Mouse (Mus musculus): Measurements from ENCODE around the gene Mterf1a. TPM values are rescaled to one million over a fixed set of nuclear protein-coding genes. Genes with fewer than 3 reads are reported as not detected.
"Not testable (repeated sequence)": the region's sequence is repeated elsewhere in the genome, so short reads cannot be mapped to it uniquely, and the experiment has no call there.

Gene Mterf1a
- polyA plus RNA-seq, 1 experiment, result 1.4 TPM

DNA sequence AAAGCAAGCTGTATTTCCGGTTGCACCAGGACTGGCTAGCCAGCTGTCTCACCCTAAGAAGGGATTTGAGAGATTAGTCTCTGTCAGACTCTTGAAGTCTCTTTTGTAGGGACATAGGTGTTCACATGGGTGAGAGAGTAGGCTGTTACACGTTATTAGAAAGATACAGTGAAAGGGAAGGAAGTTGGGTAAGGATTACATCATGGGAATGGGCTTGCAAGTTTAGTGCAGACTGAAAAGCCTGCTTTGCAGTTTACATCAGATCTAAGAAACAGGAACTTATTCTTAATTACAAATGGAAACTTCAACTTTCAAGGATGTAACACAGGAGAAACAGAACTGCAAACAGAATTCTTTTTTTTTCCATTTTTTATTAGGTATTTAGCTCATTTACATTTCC, 11.7 kb upstream of the Mterf1a start:
- whole genome bisulfite sequencing, result 46% methylated on average over 2 of the region's 2 CpGs
- TF ChIP-seq CTCF (IDR thresholded peaks at IDR 0.05; ENCODE audit: extremely low read depth, insufficient read depth, insufficient read length, insufficient replicate concordance) (no peak), POLR2A (IDR thresholded peaks at IDR 0.05; ENCODE audit: low read depth, low read length) (no peak)
- Histone ChIP-seq H3K27me3 (ENCODE audit: control insufficient read depth, insufficient read depth, low read length) (no peaks in the 10 kb centered on the region), H3K4me1 (ENCODE audit: control insufficient read depth, insufficient read depth, insufficient read length) (no peaks in the 10 kb centered on the region), H3K27ac (ENCODE audit: insufficient read depth, low read length) (no peak overlapping the region), H3K36me3 (ENCODE audit: control insufficient read depth, insufficient read depth, low read length) (no peaks in the 10 kb centered on the region), H3K4me3 (ENCODE audit: extremely low read depth, insufficient read depth, insufficient read length) (no peak overlapping the region)
- DNase-seq (ENCODE audit: low read depth in 1 of 2, low spot score in 2 of 2), result no peak

DNA sequence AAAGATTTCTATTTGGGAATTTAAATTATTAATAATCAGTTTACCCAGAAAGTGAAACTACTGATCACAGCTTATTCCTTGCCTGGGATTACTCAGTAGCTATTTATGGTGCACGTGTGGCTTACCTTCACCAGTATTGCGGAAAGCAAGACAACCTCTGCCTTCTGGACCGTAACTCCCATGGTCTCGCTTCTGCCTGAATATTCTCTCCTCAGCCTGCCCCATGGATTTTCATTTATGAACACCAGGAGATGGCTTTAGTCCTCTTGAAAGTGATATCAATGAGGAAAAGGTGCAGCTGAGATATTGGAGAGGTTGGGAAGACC, 524 bp upstream of the Mterf1a start:
- H3K36me3 ChIP-seq (ENCODE audit: control insufficient read depth, insufficient read depth, low read length); DNase-seq (ENCODE audit: low read depth in 1 of 2, low spot score in 2 of 2); H3K4me1 ChIP-seq (ENCODE audit: control insufficient read depth, insufficient read depth, insufficient read length); H3K4me3 ChIP-seq (ENCODE audit: extremely low read depth, insufficient read depth, insufficient read length); H3K27me3 ChIP-seq (ENCODE audit: control insufficient read depth, insufficient read depth, low read length); H3K27ac ChIP-seq (ENCODE audit: insufficient read depth, low read length): not testable (repeated sequence)
- whole genome bisulfite sequencing, result 95% methylated on average over 4 of the region's 4 CpGs

DNA sequence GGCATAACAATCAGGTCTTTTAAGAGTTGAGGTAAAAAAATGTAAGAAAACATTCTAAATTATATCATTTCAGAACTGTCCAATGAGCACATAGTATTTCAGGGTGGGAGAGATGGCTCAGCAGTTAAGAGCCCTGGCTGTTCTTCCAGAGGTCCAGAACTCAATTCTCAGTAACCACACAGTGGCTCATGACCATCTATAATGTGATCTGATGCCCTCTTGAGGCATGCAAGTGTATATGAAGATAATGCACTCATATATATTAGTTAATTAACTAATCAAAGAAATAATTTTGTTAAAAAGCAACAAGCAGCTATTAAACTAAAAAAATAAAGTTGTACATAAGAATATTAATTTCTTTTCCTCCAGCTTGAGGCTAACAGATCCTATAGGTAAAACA, 4.5 kb downstream of the Mterf1a start:
- no peak overlapping the region for H3K27ac ChIP-seq (ENCODE audit: insufficient read depth, low read length)
- no peaks in the 10 kb centered on the region for H3K27me3 ChIP-seq (ENCODE audit: control insufficient read depth, insufficient read depth, low read length)
- peaks cover 2% of the 10 kb centered on the region; the same call in 1 of the 2 replicates for H3K4me1 ChIP-seq (ENCODE audit: control insufficient read depth, insufficient read depth, insufficient read length)
- TF ChIP-seq POLR2A (IDR thresholded peaks at IDR 0.05; ENCODE audit: low read depth, low read length) (no peak), CTCF (IDR thresholded peaks at IDR 0.05; ENCODE audit: extremely low read depth, insufficient read depth, insufficient read length, insufficient replicate concordance) (no peak)
- H3K36me3 ChIP-seq (ENCODE audit: control insufficient read depth, insufficient read depth, low read length), result no peaks in the 10 kb centered on the region; the same call in 1 of the 2 replicates
- no peak overlapping the region for H3K4me3 ChIP-seq (ENCODE audit: extremely low read depth, insufficient read depth, insufficient read length)
- DNase-seq (ENCODE audit: low read depth in 1 of 2, low spot score in 2 of 2), result no peak

DNA sequence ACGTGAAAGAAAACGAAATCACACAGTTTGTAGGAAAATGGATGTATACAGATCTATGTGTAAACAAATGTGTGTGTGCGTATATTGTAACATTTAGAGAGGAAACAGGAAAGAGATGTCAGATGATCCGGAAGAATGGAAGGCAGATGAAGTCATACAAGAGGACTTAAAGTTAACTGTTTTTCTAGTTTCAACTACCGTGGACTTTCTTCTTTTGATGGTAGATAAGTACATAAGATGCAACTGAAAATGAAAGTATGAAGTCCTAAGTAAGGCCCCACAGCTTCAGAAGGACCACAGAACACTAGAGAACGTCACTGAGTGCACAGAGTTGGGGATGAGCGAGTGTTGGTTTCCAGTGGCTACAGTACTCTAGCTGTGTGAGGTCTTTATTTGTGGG, 6.9 kb downstream of the Mterf1a start:
- 79% methylated on average over 7 of the region's 7 CpGs for WGBS
- not testable (repeated sequence) for H3K36me3 ChIP-seq (ENCODE audit: control insufficient read depth, insufficient read depth, low read length); H3K4me3 ChIP-seq (ENCODE audit: extremely low read depth, insufficient read depth, insufficient read length); H3K4me1 ChIP-seq (ENCODE audit: control insufficient read depth, insufficient read depth, insufficient read length); DNase-seq (ENCODE audit: low read depth in 1 of 2, low spot score in 2 of 2); H3K27me3 ChIP-seq (ENCODE audit: control insufficient read depth, insufficient read depth, low read length); H3K27ac ChIP-seq (ENCODE audit: insufficient read depth, low read length)

DNA sequence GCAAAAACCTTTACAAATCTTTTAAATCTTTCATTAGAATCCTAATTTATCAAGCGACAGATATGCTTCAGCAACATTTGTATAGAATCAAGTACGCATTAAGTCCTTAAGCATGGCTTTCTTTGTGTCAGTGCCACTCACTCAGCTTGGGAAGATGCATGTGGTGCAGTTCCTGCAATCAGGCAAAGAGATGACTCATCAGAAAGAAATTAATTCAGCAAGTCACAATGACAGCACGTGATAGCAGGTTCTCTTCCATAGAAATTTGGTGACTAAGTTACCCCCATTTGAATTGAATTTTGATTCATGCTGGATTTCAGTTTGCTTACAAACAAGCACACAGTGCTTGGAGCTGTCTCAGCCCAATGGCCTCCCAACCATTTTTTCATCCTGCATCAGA, 20.2 kb downstream of the Mterf1a start:
- DNase-seq (ENCODE audit: low read depth in 1 of 2, low spot score in 2 of 2), result no peak
- Histone ChIP-seq H3K4me3 (ENCODE audit: extremely low read depth, insufficient read depth, insufficient read length) (no peak overlapping the region), H3K36me3 (ENCODE audit: control insufficient read depth, insufficient read depth, low read length) (no peaks in the 10 kb centered on the region), H3K27me3 (ENCODE audit: control insufficient read depth, insufficient read depth, low read length) (no peaks in the 10 kb centered on the region), H3K27ac (ENCODE audit: insufficient read depth, low read length) (no peak overlapping the region), H3K4me1 (ENCODE audit: control insufficient read depth, insufficient read depth, insufficient read length) (no peaks in the 10 kb centered on the region)
- TF ChIP-seq CTCF (IDR thresholded peaks at IDR 0.05; ENCODE audit: extremely low read depth, insufficient read depth, insufficient read length, insufficient replicate concordance), result no peak
- no peak for TF ChIP-seq POLR2A (IDR thresholded peaks at IDR 0.05; ENCODE audit: low read depth, low read length)
- WGBS, result 86% methylated on average over 3 of the region's 3 CpGs

DNA sequence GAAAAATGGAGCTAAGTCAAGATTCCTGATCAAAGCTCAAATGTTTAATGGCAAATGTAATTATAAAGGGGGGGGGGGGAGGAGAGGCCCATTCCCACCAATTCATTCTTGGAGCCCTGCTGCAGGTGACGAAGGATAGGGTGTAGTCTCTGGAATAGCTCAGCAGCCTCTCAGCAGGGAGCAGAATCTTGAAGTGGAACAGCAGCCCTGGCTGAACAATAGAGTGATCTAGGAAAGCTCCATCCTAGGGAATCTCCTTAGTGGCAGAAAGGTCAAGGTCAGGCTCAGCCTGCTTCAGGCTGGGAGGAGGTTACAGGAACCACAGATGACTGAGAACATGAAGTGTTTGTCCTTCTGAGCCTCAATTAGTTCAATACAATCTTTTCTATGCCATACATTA, 21.4 kb downstream of the Mterf1a start:
- no peak overlapping the region for H3K27ac ChIP-seq (ENCODE audit: insufficient read depth, low read length)
- no peak for DNase-seq (ENCODE audit: low read depth in 1 of 2, low spot score in 2 of 2)
- 100% methylated on average over 1 of the region's 1 CpGs for WGBS
- no peak overlapping the region for H3K4me3 ChIP-seq (ENCODE audit: extremely low read depth, insufficient read depth, insufficient read length)
- H3K36me3 ChIP-seq (ENCODE audit: control insufficient read depth, insufficient read depth, low read length), result no peaks in the 10 kb centered on the region
- no peaks in the 10 kb centered on the region for H3K27me3 ChIP-seq (ENCODE audit: control insufficient read depth, insufficient read depth, low read length)
- TF ChIP-seq POLR2A (IDR thresholded peaks at IDR 0.05; ENCODE audit: low read depth, low read length), result no peak
- TF ChIP-seq CTCF (IDR thresholded peaks at IDR 0.05; ENCODE audit: extremely low read depth, insufficient read depth, insufficient read length, insufficient replicate concordance), result no peak
- H3K4me1 ChIP-seq (ENCODE audit: control insufficient read depth, insufficient read depth, insufficient read length), result no peaks in the 10 kb centered on the region

DNA sequence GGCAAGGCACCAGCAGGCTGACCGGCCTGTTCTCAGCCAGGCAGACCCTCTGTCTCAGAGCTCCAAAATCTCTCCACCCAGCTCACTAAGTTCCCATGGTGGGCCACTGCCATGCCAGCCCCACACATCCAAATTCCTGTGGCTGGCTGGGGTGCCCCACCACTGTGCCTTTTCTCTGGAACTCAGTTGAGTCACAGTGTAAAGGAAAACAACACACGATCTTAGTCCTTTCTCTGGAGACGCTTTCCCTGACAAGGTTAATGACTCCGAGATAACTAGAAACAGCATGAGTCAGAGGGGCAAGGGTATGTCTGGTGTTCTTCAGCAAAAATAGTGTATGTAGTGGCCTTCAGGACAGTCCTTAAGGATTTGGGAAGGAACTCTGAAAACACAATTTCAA, 23.6 kb downstream of the Mterf1a start:
- H3K27me3 ChIP-seq (ENCODE audit: control insufficient read depth, insufficient read depth, low read length), result no peaks in the 10 kb centered on the region
- WGBS, result 80% methylated on average over 4 of the region's 4 CpGs
- DNase-seq (ENCODE audit: low read depth in 1 of 2, low spot score in 2 of 2), result no peak
- H3K36me3 ChIP-seq (ENCODE audit: control insufficient read depth, insufficient read depth, low read length), result no peaks in the 10 kb centered on the region
- no peak overlapping the region for H3K4me3 ChIP-seq (ENCODE audit: extremely low read depth, insufficient read depth, insufficient read length)
- no peak overlapping the region for H3K27ac ChIP-seq (ENCODE audit: insufficient read depth, low read length)
- TF ChIP-seq POLR2A (IDR thresholded peaks at IDR 0.05; ENCODE audit: low read depth, low read length), result no peak
- no peak for TF ChIP-seq CTCF (IDR thresholded peaks at IDR 0.05; ENCODE audit: extremely low read depth, insufficient read depth, insufficient read length, insufficient replicate concordance)
- no peaks in the 10 kb centered on the region for H3K4me1 ChIP-seq (ENCODE audit: control insufficient read depth, insufficient read depth, insufficient read length)

DNA sequence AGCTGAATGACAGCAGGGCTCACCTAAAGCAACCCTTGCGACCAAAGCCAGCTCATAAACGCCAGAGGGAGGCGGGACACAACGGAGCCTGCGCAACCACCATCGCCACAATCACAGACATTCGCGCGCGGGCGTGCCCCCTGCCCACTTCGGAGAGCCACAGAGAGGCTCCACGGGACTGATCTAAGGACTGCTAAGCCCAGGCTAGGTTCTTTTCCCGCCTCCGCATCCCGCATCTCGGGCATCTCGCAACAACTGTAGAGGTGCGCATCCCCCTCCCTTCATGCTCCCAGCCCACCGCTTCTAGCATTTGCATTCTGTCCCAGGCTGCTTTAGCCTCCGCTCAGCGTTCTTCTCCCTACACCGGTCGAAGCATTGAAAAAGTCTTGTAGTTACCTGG, 48.7 kb downstream of the Mterf1a start, which contains the start of gene Lrrd1:
TSS of gene Lrrd1 (plus strand) at position 148 of the 400 bp plus-strand sequence.
- Histone ChIP-seq H3K27me3 (ENCODE audit: control insufficient read depth, insufficient read depth, low read length) (no peaks in the 10 kb centered on the region), H3K4me1 (ENCODE audit: control insufficient read depth, insufficient read depth, insufficient read length) (no peaks in the 10 kb centered on the region), H3K36me3 (ENCODE audit: control insufficient read depth, insufficient read depth, low read length) (peaks cover 10% of the 10 kb centered on the region), H3K4me3 (ENCODE audit: extremely low read depth, insufficient read depth, insufficient read length) (no peak within 1 kb of the TSS), H3K27ac (ENCODE audit: insufficient read depth, low read length) (no peak within 1 kb of the TSS)
- DNase-seq (ENCODE audit: low read depth in 1 of 2, low spot score in 2 of 2), result no peak
- WGBS, result 37% methylated on average over 24 of the region's 24 CpGs
- TF ChIP-seq CTCF (IDR thresholded peaks at IDR 0.05; ENCODE audit: extremely low read depth, insufficient read depth, insufficient read length, insufficient replicate concordance), result no peak
- TF ChIP-seq POLR2A (IDR thresholded peaks at IDR 0.05; ENCODE audit: low read depth, low read length), result no peak

Other genes with a start within 250 kb of the Mterf1a start
- not detected in 2 replicates for gene Tmbim7, start 242.8 kb downstream of the Mterf1a start, polyA plus RNA-seq (2012; rRNA removed)
- 15.8 and 21.6 TPM in 2 replicates for gene Gatad1, start 236.7 kb downstream of the Mterf1a start, polyA plus RNA-seq (2012; rRNA removed)
- 5.3 and 5.8 TPM in 2 replicates for gene Ankib1, start 91.0 kb downstream of the Mterf1a start, polyA plus RNA-seq (2012; rRNA removed)
- gene Krit1, start 90.7 kb downstream of the Mterf1a start, polyA plus RNA-seq (2012; rRNA removed), result 5.8 and 6.6 TPM in 2 replicates
- gene Lrrd1, start 48.8 kb downstream of the Mterf1a start, polyA plus RNA-seq (2012; rRNA removed), result 0.04 and 0.11 TPM in 2 replicates
- gene Akap9, start 34.1 kb upstream of the Mterf1a start, polyA plus RNA-seq (2012; rRNA removed), result 3.9 and 6.4 TPM in 2 replicates
- gene Cyp51, start 210.8 kb upstream of the Mterf1a start, polyA plus RNA-seq (2012; rRNA removed), result 14.3 and 19.7 TPM in 2 replicates